Mouse (Mus musculus): ENCODE measurements around the gene Traf3ip1.
A peak's percentile ranks its signal among the peaks of the same experiment; 100 is the strongest.
"Not testable (repeated sequence)": the region's sequence is repeated elsewhere in the genome, so short reads cannot be mapped to it uniquely, and the experiment has no call there.

Gene Traf3ip1

DNA sequence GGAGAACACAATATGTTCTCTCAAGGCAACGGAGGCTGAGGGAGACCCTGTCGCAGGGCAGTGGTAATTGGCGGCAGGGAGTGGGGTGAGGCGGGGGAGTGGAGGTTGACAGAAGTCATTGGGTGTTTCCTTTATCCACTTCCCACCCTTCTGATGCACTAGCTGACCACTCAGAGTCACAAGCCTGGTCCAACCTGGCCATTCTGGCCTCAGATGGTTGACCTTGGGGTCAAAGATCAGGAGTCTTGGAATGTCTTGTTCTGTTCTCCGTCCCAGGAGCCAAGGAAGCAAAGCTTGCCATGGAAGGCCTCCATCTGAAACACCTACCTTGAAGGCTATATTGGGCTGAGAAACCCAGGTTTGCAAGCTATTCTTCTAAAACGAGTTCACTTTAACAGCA, 28.3 kb upstream of the Traf3ip1 start:
- no peak for DNase-seq

DNA sequence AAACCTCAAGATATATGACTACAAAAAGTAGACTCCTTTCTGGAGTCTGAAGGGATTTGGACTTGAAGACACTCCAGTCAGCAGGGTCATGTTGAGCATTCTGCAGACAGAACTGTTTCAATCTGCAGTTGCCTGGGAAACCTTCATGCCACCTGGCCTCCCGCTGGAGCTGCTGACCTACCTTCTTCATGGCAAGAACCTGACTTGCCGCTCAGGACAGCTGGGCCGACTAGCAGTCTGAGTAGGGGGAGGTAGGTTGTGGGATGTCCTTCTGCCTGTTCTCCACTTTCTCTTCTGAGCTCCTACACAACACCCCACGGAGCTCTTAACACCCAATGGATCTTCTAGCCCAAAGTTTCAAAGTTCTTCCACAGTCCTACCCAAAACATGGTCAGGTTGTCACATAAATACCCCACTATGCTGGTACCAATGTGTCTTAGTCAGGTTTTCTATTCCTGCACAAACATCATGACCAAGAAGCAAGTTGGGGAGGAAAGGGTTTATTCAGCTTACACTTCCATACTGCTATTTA, 24.5 kb upstream of the Traf3ip1 start:
- no peak for DNase-seq

GRCm38 (mm10) chr1:91478145-91478544, 16.3 kb upstream of the Traf3ip1 start:
- not testable (repeated sequence) for DNase-seq

DNA sequence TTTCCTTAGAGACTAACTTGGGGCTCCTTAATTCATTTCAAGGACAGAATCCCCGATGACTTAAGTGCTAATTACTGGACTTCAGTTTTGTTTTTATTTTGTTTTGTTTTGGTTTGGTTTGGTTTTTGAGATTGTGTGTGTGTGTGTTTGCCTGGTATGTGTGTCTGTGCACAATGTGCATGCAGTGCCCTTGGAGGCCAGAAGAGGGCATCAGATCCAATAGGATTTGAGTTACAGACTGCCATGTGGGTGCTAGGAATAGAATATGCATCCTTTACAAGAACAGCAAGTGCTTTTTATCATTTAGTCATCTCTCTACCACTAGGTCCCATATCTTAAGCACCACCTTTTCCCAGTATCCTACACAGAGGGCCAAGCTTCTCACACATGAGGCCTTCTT, 15.5 kb upstream of the Traf3ip1 start:
- no peak for DNase-seq

GRCm38 (mm10) chr1:91482616-91483211, 11.7 kb upstream of the Traf3ip1 start:
- no peak for DNase-seq

GRCm38 (mm10) chr1:91483304-91484010, 11.0 kb upstream of the Traf3ip1 start:
- peak; percentile 85 for DNase-seq

- DNase-seq, result no peak
These were observed 10.5 kb upstream of the Traf3ip1 start for GRCm38 (mm10) chr1:91484011-91484346.

DNA sequence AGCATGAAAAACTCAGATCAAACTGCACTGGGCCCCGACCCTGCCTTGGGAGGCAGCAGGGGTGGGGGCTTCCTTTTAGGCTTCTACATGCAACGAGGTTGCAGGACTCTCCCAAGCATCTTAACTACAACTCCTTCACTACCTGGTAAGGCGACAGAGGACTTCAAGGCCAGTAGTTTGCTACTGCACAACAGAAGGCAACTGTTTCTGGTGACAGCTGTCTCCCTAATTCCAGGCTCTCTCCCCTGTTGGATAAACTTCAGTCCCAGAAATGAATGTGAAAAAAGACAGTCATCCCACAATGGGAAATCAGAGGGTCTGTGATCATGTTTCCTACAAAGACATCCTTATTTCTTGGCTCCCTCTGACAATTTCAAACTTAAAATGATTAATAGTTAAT, 9.0 kb upstream of the Traf3ip1 start:
- no peak for DNase-seq

- DNase-seq, result no peak
These were observed 8.3 kb upstream of the Traf3ip1 start for GRCm38 (mm10) chr1:91486165-91486564.

- no peak for DNase-seq
These were observed 4.1 kb upstream of the Traf3ip1 start for GRCm38 (mm10) chr1:91490322-91490721.

GRCm38 (mm10) chr1:91492740-91493139, 1.7 kb upstream of the Traf3ip1 start:
- DNase-seq, result no peak

DNA sequence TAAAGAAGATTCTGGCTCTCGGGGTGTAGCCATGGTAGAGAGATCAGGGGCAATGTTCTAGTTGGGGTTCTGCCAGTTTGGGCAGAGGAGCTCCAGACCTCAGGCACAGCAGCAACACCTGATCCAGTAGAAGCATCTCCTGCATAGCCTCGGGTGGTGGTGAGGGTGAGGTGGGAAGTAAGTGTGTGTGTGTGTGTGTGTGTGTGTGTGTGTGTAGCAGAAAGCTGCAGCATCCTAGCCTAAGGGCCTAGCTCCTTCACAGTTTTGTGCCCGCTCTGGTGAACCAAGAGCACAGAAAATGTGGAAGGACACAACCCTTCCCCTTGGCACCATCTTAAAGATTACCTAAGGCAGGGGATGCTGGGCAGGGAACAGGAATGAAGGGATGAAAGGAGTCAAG, 509 bp upstream of the Traf3ip1 start:
- DNase-seq, result no peak

DNA sequence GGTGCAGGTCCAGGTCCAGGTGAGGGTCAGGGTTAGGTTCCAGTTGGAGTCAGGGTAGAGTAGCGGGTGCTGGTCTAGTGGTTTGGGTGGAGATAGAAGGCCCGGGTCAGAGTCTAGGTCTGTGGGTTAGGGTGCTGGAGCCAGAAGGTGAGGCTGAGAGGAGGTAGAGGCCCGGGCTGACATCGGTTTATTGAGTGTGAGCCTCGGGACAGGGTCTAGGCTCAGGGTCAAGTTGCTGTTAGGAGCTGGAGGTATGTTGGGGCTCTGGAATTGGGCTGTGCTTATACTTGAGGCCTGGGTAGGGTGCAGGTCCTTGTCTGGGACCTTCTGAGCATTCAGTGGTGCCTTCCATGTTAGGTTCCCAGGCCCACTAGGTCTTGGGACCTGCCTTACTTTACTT, 874 bp downstream of the Traf3ip1 start:
- peak; percentile 25 for DNase-seq

DNA sequence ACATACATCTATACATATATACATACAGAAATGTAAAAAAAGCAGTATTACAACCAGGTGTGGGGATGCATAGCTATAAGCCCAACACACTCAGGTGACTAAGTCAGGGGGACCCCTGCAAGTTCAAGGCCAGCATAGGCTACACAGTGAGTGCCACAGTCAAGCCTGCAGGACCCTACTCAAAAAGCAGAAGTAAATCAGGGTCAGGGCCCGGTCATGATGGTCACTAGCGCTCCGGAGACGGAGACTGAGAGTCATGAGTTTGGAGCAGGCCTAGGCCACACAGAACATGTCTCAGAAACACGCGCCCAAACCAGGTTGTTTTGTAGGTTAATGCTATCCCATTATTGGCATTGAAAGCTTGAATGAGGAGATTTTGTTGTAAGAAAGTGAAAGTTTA, 4.1 kb downstream of the Traf3ip1 start:
- no peak for DNase-seq

GRCm38 (mm10) chr1:91504615-91505014, 10.2 kb downstream of the Traf3ip1 start:
- DNase-seq, result no peak

DNA sequence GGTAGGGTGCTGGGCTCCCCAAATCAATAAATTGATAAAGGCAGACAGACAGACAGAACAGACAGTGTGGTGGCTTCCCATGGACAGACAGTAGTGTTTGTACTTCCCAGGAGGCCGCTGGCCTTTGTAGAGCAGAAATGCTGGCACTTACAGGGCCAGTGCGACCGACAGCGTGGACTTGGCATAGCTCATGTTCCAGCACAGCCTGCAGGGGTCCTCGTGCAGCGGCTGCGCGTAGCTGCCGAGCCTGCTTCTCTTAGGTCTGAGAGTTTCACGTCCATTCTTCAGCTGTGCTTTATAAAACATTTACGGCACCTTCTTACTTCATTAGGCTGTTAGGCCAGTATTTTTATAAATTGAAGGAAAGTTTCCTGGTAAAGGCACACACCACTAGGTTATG, 20.5 kb downstream of the Traf3ip1 start:
- no peak for DNase-seq

GRCm38 (mm10) chr1:91515642-91516041, 21.2 kb downstream of the Traf3ip1 start:
- no peak for DNase-seq

DNA sequence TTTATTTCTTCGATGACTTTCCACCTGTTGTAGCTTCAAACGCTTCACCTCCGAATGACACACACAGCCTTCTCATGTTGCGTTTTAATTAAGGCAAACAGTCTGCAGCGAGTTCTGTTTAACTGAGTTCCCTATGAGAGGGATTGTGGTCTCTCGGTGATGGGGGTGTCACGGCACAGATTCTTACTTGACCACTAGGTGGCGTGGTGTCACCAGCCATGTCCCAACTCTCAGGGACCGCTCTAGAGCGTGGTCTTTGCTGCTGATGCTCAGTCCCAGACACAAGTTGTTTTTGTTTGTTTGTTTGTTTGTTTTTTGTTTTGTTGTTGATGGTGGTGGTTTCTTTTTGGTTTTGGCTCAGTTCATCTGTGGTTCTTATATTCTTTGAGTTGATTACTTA, 29.3 kb downstream of the Traf3ip1 start:
- peak; percentile 58 for DNase-seq

DNA sequence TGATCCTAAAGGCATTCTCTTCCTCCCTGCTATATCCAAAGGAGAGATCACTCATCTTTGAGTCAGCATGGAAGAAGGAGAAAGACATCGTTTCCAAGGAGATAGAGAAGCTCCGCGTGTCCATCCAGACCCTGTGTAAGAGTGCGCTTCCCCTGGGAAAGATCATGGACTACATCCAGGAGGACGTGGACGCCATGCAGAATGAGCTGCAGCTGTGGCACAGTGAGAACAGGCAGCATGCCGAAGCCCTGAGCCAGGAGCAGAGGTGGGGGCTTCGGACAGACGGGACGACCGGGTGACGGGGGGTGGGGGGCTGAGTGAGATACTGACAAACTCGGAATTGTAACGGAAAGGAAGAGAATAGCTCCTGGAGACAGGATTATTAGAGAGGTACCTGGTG, 31.4 kb downstream of the Traf3ip1 start:
- DNase-seq, result no peak

DNA sequence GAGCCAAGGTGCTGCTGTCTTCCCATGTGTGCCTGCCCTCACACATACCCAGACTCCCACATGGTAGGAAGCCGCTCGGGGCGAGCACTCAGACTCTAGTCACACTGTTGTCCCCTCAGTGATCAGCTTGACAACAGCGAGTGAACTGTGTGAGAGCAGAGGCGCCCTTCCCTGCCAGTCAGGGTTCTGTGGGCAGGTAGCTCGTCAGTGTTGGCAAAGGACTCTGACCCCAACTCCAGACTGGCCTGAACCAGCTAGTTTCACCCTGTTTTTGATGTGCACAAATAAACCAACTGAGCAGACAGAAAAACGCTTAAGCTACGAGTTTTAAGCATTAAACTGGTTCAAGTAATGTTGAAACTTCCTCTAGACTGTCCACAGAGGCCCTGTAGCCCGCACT, 35.7 kb downstream of the Traf3ip1 start:
- DNase-seq, result no peak

GRCm38 (mm10) chr1:91532243-91532642, 37.8 kb downstream of the Traf3ip1 start:
- no peak for DNase-seq

DNA sequence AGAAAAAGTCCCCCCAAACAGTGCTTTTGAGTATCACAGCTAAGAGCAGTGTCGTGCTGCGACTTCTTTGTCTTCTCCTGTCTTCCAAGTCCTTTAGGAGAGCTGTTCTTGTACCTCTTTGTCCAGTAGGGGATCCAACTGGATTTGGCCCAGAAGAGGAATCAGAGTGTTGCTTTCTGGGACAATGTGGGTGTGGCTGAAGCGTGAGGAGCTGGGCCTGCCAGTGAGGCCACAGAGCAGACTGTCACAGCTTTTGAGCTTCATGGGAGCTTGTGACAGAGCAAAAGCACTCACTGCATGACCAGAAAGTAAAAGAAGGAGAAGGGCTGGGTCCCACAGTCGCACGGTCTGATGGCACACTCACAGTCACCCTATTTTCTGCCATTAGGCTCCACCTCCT, 38.4 kb downstream of the Traf3ip1 start:
- no peak for DNase-seq

- DNase-seq, result no peak
These were observed 39.0 kb downstream of the Traf3ip1 start for GRCm38 (mm10) chr1:91533483-91533882.

- no peak for DNase-seq
These were observed 39.7 kb downstream of the Traf3ip1 start for GRCm38 (mm10) chr1:91533961-91534723.

Measured in cerebellum, adult 9-10 months (tissue).